Mouse (Mus musculus): ENCODE measurements at regions not wholly inside any gene's neighbourhood (a gene's known extent, or its start where the extent isn't known, plus 50 kb on each side); places are given as distances from the start of the nearest gene placed in this dataset.

DNA sequence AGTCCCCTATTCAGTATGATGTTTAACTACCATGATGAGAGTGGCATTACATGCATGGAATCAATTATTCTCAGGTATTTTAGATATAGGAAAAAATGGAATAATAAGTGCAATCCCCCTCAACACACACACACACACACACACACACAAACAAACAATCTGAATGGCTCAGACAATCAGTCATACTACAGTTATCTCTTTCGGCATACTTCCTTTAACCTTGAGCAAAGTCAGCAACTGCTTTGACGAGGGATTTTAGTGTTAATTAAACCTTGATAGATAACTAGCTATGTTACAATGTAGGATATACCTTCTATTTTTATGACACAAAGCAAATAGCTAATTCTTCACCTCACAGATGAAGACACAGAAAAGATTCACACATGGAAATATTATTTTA, 312.1 kb downstream of the Tex13c3 start:
- DNase-seq, result no peak

GRCm38 (mm10) chrX:19168546-19168945, 312.6 kb downstream of the Tex13c3 start:
- no peak for DNase-seq

DNA sequence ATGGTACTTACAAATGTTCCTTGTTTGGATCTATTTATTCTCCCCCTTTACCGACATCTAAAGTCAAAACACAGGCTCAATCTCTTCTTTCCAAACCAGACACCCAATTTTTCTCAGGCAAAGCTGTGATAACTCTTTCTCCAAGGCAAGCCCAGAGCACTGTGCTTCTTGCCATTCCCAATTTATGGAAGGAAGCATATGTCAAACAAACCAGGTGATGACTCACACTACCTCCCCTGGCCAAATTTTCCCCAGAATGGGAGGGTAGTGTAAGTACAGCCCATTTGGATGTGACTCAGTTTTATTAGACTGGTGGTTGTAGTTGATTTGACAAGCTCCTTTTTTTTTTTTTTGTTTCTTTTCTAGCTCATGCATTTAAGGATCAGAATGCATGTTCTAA, 313.0 kb downstream of the Tex13c3 start:
- DNase-seq, result no peak

DNA sequence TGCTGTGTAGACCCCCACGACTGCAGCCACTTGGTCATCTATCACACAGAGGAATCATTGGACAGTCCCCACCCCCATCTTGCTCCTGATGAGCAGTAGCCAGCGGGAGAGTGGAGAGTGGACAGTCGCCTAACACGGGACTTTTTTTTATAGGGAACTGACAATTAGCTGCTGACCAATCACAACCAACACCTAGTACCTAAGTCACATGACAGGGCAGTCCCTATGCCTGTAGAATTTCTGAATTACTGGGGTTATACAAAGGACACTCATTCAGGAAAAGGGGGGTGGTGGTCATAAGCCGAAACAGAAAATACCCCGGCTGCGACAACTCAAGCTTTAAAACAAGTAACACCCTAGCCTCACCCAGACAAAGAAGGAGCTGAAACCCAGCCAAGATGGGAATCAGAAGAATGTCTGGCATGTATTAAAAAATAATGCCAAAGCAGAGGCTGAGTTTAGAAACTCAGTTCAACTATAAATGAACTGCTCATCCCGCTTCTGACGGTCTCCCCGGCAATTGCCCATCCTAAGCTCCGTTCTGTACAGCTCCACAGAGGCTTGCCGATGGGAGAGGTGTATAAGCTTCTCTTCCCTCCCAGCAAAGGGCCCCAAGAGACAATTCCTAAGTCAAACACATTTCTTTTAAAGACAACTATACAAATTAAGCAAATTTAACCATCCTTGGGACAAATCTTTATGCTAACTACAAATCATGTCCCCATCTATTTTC, 313.8 kb downstream of the Tex13c3 start:
- DNase-seq, result peak in 1 of 2 experiments; percentile 10

- no peak for DNase-seq
Measured at GRCm38 (mm10) chrX:19165891-19166644, 315.1 kb downstream of the Tex13c3 start.

DNA sequence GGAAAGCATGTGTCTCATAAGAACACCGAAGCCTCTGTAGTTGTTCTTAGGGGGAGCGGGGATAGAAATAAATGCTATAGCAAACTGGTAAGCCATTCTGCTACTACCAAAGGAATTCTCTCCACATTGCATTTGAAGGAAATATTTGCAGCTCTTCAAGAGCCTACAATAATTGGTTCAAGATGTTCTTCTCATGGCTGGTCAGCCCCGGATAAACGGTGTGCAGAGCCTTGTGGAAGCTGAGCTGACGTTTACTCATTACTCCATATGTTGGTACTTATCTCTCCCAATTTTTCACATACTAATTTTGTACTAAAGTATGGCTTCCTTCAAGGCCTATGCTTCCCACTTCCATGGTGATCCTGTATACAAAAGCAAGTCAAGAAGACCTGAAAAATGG, 317.0 kb downstream of the Tex13c3 start:
- DNase-seq, result no peak

DNA sequence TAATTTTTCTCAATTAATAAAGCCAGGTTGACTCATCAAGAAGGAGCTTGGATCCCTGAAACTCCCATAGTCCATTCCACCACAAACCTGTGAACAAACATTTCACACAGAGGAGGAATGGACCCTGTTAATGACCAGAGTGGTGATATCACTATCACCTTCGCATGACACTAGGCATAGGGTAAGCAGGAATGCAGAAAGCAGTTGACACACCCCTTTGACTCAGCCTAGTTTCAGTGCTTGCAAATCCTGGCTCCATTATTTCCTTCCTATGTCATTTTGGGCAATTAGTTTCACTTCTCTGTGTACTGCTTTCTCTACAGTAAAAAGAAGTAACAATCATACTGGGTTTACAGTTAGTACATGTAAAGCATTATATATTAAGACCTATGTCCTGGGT, 318.2 kb downstream of the Tex13c3 start:
- DNase-seq, result no peak

DNA sequence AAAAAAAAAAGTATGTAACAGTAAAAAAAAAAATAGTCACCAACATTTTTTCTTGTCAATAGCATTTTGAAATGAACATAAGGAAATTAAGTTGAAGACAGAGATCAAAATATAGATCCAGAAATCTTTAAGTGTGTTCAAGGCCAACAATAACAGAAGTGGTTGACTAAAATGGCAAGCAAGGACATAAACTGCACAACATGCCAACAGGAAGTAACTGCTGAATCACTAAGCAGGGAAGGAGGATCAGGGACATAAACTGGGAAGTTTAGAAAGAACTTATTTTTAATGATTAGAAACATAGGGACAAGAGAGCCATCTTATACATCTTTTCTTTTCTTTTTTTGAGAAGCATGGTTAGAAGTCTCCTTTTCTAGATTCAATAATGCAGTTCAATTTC, 318.8 kb downstream of the Tex13c3 start:
- DNase-seq, result no peak

- no peak for DNase-seq
Measured at GRCm38 (mm10) chrX:19160275-19160930, 320.7 kb downstream of the Tex13c3 start.

- no peak for DNase-seq
Measured at GRCm38 (mm10) chrX:19157464-19158203, 323.5 kb downstream of the Tex13c3 start.

GRCm38 (mm10) chrX:19153619-19154018, 327.5 kb downstream of the Tex13c3 start:
- DNase-seq, result no peak

DNA sequence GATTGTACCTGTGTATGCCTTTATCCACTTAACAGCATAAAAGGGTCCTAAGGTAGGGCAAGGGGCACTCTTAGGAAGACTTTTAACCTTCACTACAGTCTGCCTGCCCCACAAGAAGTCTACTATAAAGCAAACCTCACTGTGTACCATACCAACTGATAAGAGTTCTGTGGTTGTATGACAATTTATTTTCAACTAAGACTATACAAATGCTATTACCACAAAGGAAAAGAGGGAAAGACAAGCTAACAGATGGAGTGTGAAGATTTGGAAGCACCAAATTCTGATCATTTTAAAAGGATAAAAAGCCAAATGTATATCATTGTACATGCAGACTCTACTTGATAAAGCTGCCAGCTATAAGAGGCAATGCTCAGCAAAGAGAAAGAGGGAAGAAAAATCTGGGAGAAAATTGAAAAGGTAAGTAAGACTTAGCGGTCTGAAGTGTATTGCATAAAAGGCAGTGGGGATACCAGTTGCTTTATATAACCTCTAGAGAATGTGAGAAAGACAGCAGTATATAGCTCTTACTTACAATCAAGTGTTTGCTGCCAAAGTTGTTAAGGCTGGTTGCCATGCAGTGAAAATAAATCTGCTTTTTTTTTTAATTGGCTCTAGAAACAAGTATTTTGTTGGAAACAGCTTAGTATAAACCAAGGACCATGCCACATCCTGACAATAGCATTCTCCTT, 328.8 kb downstream of the Tex13c3 start:
- no peak for DNase-seq

DNA sequence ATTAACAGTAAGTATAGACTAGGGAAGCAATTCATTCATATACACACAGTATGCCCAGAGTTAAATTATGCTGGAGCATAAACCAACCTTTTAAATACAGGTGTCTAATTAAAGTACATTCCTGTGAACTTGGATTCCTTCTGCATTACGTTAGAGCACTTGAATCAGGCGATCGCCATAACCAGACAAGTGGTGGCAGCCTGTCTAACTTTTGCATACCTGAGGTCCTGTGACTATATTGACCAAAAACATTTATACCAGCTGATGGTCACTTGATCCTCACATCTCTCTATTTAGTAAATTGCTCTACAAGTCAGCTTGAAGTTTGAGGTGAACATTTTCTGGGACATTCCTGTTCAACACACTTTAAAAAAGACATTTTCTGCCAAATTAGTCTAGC, 330.5 kb downstream of the Tex13c3 start:
- DNase-seq, result no peak

GRCm38 (mm10) chrX:19148672-19149071, 332.4 kb downstream of the Tex13c3 start:
- no peak for DNase-seq

DNA sequence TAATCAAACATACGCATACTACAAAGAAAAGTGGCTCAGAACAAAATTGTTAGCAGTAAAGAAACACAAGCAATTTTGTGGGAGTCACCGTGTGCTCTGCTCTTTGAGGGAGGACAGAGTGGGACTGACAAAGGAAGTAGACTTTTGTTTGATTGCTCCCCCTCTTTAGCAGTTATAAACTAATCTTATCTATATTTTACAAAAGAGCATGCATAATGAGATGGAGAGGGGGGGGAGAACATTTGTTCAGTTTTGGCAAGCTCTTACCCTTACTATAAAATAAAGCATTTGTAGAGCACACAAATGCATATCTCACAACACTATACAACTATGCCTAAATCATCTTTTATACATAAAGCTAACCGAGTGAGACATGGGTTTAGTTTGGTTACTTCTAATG, 332.9 kb downstream of the Tex13c3 start:
- DNase-seq, result no peak

DNA sequence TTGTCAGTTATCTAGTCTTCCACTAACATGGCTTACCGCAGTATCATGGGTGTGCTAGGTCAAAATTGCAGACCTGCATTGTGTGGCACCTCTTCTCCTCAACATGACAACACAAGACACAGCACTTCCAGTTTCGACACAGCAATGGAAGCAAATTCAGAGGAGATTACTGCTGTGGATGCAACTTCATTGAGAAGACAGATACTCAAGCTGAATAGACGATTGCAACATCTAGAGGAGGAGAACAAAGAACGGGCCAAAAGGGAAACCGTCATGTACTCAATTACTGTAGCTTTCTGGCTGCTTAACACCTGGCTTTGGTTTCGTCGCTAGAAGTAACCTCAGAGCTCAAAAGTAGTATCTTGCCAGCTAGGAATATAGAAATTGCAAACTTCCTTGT, 368.4 kb downstream of the Tex13c3 start:
- no peak for DNase-seq

DNA sequence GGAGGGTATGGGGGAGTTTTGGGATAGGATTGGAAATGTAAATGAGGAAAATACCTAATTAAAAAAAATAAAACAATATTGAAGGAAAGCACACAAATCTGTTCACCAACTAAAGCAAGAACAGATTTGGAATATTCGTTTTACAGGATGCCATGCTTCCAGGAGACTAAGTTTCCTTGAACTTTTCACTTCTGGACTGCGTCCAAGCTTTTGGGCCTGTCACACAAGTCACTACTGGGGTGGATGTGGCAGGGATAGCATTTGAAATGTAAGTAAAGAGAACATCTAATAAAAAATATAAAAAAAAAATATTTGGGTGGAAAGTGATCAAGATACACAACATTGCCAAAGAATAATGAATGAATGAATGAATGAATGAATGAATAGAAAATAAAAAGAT, 378.2 kb downstream of the Tex13c3 start:
- no peak for DNase-seq

DNA sequence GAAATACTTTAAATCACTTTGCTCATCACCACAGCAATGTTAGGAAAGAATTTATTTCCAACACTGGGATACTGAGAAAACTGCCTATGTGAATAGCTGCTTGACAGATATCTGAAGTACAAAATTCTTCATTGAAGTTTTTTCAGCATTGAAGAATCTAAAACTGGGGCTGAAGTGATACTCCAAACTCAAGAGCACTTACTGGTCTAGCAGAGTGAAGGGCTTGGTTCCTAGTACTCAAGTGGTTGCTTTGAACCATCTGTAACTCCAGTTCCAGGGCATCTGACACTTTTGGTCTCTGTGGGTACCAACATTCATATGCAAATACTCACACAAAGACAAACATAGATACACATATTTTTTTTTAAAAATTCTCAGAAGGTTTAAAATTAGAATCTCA, 385.2 kb downstream of the Tex13c3 start:
- no peak for DNase-seq

GRCm38 (mm10) chrX:19084435-19084834, 396.7 kb downstream of the Tex13c3 start:
- no peak for DNase-seq

DNA sequence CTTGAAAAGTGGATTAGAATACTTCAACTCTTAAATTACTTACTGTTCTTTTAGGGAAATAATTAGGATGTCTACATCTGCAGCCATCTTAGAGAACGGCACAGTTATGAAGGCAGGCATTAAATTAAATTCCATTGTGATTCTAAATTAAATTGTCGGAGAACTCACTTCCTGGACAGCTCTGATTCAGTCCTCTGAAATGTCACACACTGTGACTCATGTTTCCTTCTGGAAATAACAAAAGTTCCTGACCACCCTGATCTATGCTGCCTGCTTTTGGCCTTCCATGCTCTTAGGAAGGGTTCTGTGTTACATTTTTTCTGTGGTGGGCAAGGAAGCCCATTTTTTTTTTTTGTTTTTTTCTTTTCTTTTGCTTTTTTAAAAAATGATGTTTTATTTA, 401.1 kb downstream of the Tex13c3 start:
- DNase-seq, result no peak

All from spleen, adult 18-20 months (tissue).